Mouse (Mus musculus) cerebral cortex, adult 2 months (tissue): ENCODE measurements around the gene March6.

ENCODE experiments used
- WGBS: fragments of 180-500 bp; shearing (Covaris S2); methylation state at CpG from one replicate; pipeline ENCODE4 v1.1.7; 2018; 5-methylcytosine and 5-hydroxymethylcytosine counted together

The March6 gene

DNA sequence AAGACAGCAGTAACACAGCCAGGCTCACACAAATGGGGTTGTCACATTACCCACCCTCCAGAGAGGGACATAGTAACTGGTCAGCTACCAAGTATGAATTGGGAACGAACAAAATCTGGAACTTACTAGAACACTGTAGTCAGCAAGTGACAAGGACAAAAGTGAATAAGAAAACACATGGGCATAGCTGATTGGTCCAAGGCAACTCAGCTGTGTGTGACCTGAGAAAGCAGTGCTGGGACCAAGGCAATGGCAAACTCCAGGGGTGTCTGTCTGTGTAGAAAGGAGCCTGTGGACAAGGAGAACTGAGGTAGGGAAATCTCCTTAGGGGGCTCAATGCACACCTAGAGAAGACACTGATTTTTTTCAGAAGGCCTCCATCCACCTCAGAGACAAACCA, 19.1 kb downstream of the March6 start:
- WGBS: 55% methylated on average over 1 of the region's 1 CpGs

DNA sequence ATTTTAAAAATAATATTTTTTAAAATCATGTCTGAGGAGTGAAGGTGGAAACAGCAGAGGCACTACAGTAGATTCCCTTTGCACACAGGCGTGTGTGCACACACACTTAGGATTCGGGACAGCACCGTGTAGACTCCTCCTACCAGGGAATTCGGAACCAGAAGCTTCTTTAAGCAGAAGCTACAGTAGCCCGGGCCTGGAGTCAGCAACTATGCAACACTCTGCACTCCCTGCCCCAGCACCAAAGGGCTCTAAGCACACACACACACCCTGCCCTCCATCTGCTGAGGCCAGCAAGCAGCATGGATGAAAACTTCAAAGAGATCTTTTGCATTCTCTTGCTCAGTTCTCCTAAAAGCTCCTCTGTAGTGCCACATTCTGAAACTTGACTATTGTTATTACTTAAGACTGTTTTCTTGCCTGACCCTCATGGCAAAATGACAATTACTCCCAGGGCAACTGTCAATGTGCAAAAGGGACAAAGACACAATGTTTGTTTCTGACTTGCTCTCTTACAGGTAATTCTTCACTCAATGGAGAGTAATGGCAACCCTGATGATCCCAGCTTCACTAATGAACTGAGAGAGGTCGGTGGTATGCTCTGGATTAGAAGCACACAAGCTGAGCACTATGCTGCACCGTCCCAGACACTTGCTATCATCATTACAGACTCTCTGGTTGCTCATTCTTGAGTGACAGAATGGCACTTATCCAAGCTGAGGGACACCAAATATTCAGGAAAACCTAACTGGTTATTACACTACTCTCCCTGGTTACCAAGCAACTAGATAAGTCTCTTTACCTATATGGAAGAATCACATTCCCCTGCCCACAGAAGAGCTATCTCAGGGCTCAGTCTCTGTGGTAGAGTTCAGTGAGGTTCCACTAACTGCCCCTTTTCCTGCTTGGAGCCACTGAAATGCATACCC, 20.1 kb downstream of the March6 start:
- 27% methylated on average over 7 of the region's 7 CpGs for WGBS

DNA sequence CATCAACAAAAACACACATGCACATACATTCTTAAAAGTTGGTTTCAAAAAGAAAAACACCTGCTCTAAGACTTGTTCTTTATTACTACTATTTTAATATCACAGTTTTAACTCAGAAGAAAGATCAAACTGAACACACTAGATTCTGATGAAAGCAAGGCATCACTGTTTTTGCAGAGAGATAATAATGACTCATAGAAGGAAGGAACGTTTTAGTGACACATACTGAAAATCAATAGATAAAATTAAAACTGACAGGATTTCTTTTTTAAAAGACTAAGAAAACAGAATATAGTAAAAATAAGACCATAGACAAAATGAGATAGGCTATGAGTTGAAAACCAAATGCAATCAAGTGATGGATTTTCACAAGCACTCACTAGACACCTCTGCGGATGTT, 25.8 kb downstream of the March6 start:
- WGBS: 48% methylated on average over 2 of the region's 2 CpGs

DNA sequence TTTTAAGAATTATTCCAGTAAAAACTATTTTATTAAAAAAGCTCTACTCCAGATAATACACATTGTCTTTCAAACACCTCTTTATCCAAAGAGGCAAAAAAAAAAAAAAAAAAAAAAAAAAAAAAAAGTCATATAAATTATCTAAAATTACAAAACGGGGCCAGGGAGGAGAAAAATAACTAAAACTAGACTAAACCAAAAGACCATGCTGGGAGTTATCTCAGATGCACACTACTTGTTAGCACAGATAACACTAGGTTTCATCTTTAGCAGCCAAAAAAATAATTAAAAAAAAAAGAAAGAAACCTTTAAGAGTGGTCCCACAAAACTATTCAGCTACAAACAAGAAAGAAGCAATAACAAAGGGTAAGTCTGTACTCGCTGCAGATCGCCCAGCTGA, 27.4 kb downstream of the March6 start:
- 69% methylated on average over 3 of the region's 3 CpGs for WGBS

DNA sequence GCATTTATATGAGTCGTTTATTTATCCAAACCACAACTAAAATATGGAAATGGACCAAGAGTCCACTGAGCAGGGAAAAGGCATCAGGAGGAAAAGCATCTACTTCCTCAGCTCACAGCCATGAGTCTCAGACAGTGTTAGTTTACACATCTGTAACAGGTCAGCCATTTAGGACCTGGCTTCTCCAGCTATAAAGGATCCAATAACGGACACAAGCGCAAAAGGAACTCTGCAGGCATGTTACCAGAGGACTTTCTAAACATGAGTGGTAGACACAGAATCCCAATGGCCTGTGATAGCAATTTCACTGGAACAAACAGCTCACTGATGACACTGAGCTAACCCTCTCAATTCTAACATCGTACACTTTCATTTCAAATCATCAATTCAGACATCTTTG, 27.9 kb downstream of the March6 start:
- 76% methylated on average over 4 of the region's 4 CpGs for WGBS

DNA sequence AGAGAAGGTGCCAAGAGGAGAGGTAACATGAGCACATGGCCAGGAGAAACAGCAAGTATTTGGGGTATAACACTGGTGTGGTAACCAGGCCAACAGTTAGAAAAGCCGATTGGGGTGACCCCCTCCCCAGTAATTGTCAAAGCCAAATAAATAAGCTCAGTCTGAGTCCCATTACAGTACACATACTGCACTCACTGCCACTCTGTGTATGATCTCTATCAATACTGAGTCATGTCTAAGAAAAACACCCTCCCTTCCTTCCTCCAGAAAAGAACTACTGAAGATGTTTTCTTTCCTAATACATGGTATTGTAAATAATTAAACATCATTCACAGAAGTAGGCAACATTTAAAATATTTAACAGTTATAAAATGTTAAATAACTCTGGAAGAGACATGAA, 28.5 kb downstream of the March6 start:
- WGBS: 20% methylated on average over 1 of the region's 1 CpGs

DNA sequence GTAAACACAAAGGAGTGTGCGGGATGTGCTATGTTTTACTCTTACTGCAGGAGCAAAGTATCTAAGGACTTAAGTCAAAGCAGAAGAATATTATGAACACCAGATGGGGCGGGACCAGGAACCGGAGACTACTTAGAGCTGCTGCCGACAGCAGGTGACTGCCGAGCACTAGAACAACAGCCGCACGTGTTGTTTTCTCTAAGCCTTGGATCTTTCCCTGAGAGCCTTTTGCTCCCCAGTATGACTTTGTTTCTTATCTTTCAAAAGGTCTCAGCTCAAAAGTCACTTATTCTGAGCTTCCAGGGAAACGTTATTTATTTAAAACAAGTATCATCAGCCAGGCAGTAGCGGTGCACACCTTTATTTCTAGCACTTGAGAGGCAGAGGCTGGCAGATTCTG, 36.0 kb downstream of the March6 start:
- 80% methylated on average over 9 of the region's 9 CpGs for WGBS

DNA sequence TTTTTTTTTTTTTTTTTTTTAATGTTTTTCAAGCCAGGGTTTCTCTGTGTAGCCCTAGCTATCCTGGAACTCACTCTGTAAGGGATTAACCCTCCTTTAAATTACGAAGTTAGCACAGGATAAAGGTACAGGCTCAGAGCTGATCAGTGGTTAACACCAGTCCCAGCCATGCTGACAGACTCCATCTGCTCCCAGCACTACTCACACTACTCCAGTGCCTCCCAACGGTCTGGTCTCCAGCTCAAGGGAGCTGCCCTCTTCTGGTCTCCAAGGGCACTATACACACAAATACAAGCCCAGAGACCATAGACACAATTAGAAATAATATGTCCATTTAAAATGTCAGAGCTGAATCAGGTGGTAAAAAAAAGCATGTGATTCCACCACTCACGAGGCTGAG, 36.5 kb downstream of the March6 start:
- 63% methylated on average over 3 of the region's 3 CpGs for WGBS

DNA sequence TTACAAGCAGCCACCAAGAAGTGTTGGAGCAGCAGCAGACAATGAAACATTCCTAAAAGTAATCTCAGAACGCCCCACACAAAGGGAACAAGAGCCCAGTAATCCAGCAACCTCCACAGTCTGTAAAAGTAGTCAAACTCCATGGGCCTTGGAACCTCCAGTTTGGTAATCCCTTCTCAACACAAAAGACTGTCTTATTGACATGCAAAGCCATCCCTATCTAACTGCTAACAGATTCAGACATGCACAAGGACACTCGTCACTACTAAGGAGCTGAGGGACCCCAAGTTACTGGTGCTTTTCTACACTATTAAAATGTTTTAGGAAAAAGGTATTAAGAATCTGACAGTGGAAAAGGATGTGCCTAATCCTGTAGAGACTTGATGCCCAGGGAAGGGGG, 43.4 kb downstream of the March6 start:
- WGBS: 71% methylated on average over 2 of the region's 2 CpGs

DNA sequence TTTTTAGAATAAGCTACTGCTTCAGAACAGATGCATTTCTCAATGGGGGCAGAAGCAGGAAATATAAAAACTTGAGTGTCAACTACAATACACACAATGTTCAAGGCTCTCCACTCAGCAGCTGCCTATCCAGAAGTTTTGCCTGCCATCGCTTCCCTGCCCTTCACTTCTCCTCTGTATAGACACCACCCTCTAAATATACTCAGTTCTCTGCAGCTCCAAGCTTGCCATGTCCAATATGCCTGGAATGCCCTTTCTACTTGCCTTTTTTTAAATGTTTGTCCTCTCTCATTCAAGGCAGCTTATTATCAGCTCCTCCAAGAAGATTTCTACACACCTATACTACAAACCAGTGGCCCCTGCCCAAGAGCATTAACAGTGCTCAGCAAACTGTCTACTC, 54.2 kb downstream of the March6 start:
- 69% methylated on average over 1 of the region's 1 CpGs for WGBS

DNA sequence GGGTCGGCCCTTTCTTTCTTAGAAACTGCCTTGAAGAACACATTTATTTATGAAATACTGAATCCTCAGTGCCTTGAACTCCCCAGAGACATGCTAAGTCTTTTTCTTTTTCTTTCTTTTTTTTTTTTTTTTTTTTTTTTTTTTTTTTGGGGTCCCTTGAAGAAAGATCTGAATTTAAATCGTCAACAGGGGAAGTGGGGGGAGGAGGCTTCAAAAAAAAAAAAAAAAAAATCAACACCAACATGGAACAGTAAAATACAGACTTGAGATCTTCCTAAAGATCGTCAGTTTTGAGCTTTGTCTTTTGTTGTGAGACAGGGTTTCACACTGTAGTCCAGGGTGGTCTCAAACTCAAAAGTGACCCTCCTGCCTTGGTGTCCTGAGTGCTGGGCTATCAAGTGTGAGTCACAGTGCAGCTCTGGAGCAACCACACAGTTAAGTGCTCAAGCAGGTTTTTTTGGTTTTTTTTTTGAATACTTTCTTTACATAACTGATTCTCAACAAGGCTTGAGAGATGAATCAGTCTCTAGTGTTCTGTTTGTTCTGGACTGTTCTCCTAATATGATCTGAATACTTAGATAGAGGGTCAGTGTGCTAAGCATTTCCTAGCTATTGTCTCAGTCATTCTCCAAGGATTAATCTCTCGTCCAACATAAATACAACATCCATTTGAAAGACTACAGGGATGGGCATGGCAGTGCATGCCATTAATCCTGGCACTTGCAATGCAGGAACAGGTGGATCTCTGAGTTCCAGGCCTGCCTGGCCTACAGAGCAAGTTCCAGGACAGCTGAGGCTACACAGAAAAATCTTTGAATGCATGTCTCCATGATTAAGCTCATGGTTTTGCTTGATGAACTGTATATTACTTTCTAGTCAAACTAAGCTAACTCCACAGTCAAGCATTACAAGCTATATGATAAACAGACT, 57.9 kb downstream of the March6 start:
- 51% methylated on average over 4 of the region's 4 CpGs for WGBS

DNA sequence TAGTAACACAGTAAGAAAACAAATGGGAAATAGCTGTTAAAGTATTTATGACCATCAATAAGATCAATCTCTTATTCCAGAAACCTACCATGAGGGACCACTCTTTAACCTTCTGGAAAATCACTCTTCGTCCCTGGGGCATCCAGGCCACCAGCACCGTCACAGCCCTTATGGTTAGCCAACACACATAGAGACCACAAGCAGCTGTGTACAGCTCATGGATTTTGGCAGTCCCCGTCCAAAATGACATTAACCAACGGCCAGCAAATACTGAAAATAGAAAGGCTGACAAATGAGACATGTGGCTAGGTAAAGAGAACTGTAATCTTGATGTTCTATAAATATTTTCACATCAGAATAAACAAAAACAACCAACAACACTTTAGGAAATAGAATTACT, 59.3 kb downstream of the March6 start:
- 83% methylated on average over 4 of the region's 4 CpGs for WGBS

DNA sequence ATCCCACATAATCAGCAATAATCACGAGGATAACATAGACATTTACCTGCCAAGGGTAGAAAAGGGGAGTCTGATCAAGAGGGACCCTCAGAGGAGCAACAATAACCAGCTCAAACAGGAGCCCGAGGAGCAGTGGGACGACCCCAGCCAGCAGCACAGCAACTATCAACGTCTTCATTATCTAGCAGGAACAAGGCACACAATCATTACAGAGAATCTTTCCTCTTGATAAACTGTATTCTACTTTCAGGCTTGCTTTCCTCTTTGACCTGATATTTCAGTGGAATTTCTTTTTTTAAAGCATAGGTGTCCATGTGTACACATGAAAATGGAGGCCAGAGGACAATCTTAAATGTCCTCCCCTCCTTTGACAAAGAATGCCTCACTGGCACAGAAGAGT, 61.4 kb downstream of the March6 start:
- WGBS: 83% methylated on average over 4 of the region's 4 CpGs

DNA sequence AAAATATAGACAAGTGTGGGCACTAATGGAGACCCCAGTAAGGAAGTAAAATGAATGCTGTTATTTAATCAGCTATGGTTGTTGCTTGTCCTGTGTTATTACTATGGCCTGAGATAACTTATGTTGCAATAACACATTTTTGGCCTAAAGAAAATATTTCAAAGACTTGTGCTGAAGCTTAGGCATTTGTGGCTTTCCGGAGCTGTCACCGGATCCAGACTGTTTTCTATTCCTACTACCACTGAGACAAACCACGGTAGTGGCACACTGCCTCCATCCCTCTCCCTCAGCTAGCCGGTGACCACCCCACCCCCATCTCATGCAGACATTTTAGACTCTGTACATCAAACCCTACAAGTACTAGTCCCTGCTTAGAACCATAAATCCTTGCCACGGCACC, 62.0 kb downstream of the March6 start:
- WGBS: 80% methylated on average over 5 of the region's 5 CpGs

DNA sequence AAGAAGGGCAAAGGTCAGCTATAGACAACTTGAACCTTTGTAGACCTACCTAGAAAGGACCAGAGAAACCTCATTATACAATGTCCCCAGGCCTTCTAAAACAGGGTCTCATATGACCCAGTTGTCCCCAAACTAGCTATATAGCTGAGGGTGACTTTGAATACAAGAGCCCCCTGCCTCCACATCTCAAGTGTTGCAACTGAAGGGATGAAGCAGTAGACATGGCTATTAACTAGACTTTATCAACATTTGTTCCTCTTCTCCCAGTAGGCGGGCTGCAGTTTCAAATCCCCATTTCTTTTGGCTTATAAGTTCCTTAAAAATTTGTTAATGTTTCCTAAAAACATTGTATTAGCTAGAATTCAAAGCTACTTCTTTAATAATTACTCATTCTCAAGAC, 64.1 kb downstream of the March6 start:
- whole genome bisulfite sequencing: 100% methylated on average over 1 of the region's 1 CpGs

DNA sequence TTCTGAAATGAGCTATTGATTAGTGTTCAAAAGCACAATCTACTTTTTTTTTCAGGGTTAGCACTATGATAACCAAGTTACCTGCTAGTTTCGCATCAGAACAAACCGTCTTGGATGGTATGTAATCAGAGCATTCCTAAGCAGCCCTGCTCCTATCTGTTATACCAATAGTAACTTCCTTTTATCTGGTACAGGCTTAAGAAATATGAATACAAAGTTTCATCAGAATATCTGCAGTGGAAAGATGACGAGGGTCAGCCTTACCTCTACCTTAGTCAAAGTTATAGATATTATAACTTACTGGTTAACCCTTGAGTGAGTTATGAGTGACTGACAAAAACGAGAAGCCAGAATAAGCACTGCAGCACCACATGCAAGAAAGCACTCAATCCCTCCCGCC, 64.6 kb downstream of the March6 start:
- WGBS: 86% methylated on average over 5 of the region's 5 CpGs

DNA sequence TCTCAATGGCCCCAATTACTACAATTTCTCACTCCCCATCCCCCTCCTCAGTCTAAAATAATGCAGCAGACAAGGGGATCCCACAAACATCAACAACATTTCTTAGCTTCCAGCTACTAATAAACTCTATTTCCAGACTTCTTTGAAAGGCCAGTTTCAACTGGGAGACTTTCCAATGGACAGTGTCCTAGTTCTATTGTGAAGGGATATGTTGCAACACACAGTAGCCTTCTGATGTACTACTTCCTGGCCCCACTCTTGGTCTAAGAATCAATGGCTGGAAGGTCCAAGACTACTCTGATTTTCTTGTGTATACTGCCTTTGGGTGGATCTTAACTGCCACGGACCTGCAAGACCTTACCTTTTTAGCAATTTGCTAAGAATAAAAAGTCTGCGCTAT, 65.0 kb downstream of the March6 start:
- WGBS: 86% methylated on average over 2 of the region's 2 CpGs

DNA sequence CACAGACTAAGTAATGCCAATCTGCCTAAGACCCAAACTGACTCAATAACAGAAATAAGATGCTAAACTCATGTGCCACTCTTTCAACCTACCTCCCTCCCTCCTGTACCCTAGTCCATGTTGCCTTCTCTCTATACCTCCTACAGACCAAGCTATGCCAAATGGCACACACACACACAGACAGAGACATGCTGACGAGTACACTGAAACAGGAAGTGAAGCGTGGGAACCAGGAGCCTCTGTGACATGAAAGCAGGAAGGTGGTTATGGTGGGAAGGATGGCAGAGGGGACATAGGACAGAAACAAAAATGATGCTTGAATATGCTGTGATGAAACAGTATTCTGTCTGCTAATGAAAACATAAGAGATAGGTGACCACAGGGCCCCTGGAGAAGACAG, 70.3 kb downstream of the March6 start:
- WGBS: 58% methylated on average over 2 of the region's 2 CpGs

DNA sequence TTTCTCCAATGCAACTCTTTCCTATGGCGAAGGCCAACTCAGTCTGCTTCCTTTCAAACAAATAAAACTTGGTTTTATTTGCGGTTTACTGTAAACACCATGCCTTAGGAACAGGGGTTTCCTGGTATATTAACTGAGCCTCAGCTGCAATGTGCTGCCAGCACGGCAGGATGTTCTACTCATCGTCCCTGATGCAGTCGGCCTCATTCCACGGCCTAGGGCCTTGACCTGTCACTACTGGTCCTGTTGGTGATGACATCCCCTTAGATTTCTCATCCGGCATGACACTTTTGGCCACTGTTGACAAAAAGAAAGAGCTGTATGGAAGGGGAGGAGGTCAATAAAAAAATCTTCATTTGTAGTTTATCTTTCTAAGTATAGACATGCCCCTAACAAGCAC, 72.8 kb downstream of the March6 start:
- WGBS: 88% methylated on average over 7 of the region's 7 CpGs

DNA sequence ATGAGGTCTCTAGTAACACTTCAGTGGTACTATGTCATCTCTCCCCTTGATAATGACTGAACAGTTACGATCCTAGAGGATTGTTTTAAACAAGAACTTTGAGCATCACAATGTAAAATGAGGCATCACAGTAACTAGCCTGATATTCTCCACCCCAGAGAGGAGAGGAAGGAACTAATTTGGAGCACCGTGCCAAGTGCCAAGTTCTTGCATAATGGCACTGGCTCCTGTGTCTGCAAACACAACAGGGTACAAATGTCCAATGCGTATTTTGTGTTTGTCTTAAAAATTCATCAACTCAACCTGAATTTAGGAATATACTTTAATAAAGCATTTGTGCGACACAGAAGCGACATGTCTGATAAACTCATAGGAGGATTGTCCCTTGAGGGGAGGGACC, 74.5 kb downstream of the March6 start:
- 62% methylated on average over 5 of the region's 5 CpGs for WGBS

DNA sequence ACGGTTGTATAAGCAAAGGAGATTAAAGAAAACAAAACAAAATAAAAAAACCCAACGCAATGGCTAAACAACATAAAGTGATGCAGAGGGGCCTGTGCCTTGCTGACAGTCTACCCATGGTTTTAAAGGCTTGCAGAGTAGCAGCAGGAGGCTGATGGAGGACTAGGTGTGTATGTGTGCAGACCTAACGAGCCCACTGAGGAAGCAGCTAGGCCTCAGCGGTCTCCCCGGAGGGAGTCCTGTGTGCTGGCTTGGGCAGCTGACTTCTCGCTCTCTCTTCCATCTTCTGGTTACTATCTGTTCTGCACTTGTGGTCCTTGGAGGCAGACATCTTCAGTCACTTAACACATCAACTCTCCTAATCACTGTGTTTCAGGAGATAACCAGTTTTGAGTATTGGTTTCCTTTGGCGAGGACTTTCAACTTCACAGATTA, 76.0 kb downstream of the March6 start:
- WGBS: 71% methylated on average over 7 of the region's 7 CpGs

DNA sequence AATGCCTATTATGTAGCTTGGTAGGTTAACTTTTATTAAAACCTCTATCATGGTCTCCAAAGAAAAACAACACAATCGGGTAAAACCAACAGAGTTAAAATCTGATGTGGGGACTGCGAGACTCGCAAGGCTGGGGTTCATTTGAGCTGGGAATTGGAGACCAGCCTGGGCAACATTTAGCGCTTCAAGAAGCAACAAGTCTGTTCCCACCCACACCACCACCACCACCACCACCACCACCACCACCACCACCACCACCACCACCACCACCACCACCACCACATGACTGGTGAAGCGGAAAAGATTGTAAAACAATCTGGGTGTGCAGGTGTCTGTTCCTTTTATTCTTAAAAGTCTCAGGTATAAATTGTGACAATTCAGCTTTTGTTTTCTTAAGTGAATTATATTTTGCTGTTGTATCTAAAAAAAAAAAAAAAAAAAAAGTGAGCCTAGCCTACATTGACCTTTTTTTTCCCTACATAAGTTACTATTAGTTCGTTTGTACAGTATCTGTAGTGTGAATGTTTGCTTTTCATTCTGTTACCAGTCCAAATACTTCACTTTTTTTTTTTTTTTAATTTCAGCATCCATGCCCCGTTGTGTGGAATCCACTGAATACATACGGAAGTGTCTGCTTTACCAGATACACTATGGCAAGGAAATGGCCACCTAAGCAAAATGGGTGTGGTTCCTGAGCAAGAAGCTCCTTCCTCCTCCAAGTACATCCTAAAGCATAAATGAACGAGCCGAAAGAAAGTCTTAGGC, 76.6 kb downstream of the March6 start:
- 28% methylated on average over 10 of the region's 10 CpGs for WGBS
